Mouse (Mus musculus) left cerebral cortex, adult 11 months (tissue): Measurements from ENCODE around the gene Olfr655.
A peak's percentile ranks its signal among the peaks of the same experiment; 100 is the strongest.

Experiments
- DNase-seq: peaks from one replicate; pipeline ENCODE4 v3.0.0; 2022; ENCODE audit warnings: low spot score

Gene Olfr655

DNA sequence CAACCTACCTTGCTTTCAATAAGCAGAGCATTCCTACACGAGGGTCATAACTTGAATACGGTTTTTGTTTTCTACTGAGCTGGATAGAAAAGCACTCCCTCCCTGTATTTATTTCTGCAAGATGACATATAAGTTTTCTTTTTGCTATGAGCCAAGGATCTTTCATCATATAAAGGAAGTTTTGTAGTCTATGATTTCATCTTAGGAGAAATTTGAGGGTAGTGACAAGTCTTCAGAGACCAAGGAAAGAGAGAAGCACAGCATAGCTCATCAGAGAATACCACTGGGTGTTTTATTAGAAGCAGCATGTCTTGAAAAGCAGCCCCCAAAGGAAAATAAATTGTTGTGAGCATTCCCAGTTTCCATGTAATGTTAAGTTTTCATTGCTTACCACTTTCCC is at the start of gene Olfr655:
Gene Olfr655, minus strand, starts transcription at position 101 of the 400 bp plus-strand sequence.
- DNase-seq: no peak

DNA sequence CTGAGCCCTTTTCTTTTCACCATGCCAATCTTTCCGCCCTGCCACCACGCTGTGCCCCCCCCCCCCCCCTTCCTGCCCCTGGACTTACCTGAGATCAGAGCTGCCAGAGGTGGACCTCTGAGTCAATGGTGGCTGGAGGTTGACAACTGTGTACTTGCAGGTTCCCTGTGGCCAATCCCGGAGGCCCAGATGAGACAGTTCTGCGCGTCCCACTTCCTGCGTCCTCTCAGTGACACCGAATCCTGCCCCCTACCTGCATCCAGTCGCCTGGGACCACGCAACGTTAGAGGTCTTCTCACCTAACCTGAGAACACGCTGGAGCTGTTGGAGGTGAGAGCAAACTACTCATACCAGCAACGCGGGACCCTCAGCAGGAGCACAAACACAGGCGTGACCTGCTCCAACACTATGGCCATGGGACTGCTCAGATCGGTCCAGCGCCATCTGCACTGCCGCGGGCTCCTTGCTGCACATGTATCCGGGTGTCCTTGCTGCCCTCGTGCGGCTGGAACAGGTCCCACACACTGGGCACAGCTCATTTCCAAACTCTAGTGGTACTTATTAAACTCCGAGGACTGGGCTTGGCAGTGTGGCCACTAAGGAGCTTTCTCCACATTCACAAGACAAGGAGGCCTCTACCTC is 45.4 kb upstream of the Olfr655 start, which contains the start of gene Olfr658:
Gene Olfr658, minus strand, starts transcription at position 465 of the 642 bp plus-strand sequence.
- peak; percentile 4 for DNase-seq

DNA sequence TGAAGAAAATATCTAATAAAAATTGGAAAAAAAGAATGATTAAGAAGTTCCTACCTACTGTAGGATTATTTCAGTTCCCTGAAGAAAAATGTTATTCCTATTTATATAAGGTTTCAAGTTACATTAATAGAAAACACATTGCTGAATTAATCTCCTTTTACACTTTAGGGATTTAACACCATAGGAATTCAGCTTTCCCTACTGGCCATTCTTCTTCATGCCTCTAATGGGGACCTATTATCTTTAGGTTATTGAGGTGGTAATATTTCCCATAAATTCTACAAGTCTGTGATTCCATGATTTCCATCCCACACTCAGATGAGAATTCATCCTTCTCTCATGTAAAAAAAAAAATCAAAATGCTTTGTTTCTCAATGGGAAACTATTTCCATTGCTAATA is 22.9 kb upstream of the Olfr655 start, which contains the start of gene Olfr657:
Gene Olfr657, plus strand, starts transcription at position 301 of the 400 bp plus-strand sequence.
- DNase-seq: no peak

DNA sequence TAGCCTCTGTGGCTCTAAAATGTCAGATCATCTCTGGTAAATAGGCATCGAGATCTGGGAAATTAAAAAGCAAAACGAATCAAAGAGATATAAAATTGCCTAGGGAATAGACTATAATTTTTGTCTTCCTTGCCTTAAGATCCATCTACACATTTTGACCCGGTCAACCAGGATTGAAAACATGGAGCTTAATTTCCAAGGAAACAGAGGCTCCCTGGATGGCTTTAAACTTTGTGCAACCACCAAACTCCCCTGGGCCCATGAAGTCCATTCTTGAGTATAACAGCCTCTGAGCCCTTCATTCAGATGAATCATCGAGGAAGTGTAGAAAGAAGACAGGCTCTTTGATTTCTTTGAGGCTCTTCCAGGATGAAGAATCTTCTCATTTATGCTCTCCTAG is 12.1 kb upstream of the Olfr655 start, which contains the start of gene Olfr656:
Gene Olfr656, plus strand, starts transcription at position 301 of the 400 bp plus-strand sequence.
- DNase-seq: no peak

DNA sequence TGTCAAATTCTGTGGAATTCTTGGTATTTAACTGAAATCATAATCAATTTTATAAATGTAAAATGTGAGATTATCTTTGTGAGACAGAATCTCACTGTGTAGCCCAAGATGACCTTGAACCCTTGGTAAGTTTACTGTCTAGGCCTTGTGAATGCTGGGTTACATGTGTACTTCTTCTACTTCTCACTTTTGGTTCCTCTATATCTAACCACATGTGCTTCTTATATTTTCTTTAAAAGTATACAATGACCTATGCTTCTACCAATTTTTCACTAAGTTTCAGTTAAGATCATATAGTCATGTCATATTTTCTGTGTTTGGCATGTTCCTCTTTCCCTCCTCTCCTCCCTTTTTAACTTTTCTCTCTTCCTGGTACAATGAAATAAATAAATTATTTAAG is 3.1 kb upstream of the Olfr655 start:
- DNase-seq: no peak

DNA sequence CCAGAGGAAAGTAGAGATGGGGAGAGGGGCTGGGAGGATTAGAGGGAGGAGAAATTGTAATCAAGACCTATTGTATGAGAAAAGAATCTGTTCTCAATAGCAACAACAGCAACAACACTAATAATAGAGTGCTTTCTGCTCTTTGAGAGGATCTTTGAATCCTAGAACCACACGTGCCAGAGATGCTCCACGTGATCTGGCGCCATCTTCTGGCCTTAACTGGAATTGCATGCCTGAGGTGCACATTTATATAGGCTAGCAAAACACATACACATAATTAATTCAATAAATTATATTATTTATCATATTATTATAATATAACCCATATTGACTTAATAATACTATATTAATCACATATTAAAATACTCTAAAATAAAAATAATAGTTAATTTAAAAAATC is 1.6 kb upstream of the Olfr655 start:
- DNase-seq: no peak

DNA sequence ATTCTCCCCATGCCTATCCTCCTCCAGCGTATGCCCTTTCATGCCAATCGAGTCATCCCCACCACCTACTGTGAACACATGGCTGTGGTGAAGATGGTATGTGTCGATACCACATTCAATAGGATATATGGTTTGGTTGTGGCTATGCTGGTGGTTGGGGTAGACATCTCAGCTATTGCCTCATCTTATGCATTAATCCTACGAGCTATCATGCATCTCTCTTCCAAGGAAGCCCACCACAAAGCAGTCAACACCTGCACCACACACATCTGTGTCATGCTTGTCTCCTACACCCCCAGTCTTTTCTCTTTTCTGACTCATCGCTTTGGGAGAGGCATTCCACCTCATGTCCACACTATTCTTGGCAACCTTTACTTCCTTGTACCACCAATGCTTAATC is 13.3 kb downstream of the Olfr655 start:
- DNase-seq: no peak

DNA sequence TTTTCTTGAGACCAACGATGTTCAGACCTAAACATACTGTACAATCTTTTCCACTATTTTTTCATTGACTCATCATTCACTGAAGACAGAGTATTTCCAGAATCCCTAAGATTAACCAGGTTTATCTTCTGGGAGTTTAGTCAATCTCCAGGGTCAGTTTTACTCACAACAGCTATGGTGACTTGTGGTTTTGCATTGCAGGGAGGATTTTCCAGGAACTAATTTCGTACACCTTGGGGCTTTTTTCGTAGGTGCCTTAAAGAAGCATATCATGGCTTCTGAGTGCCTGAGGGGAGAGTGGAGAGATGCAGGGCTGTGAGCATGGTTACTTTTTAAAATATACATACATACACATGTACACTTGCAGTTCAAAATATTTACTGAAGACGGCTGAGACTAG is 14.9 kb downstream of the Olfr655 start, which contains the start of gene Olfr654:
Gene Olfr654, plus strand, starts transcription at position 301 of the 400 bp plus-strand sequence.
- no peak for DNase-seq

DNA sequence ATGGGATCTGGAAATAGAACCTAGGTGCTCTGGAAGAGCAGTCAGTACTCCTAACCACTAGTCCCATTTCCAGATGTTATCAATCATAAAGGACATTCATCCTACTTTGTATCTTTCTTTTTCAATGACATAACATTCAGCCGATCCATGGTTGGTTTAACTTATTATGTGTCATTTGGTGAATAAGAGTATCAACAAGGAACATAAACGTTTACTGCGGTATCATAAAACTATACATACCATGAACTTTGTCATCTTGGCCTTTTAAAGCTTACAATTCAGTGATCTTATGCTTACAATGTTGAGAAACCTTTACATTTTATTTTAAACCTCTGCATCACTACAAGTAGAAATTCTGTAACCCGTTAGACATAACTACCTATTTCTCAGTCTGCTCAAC is 20.1 kb downstream of the Olfr655 start:
- DNase-seq: no peak

DNA sequence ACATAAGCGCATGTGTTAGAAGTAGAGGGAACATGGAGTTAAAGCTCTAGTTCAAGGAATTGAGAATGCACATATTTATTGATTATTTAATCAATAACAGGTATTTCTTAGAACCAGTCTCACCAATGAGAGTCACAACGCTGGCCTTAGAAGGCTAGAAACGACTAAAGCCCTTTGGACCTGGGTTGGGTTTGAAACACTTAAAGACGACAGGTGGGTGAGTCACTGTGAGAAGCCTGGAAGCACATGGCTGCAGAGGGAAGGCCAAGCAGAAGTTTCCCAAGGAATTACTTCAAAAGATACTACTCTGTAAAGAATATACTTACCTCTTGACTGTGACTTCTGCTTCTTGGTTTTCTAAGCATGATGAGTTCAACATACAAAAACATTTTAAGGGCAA is 20.7 kb downstream of the Olfr655 start:
- DNase-seq: no peak

DNA sequence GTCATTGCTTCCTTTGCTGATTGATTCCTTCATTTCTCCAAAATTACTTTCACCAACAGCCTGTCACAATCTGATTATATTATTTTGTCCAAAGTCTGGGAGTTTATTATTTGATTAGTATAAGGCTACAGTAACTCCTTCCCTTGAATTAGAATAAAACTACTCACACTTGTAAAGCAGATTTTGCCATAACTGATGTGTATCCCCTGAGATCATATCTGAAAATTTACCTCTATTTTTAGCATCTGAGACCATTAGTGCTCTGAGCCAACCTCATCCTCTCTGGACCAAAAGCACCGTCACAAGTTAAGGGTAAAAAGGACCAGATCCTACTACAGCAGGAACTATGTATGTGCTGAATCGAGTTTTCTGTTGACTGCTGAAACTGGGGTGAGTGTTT is 24.6 kb downstream of the Olfr655 start, which contains the start of gene Olfr653:
Gene Olfr653, plus strand, starts transcription at position 301 of the 400 bp plus-strand sequence.
- no peak for DNase-seq

DNA sequence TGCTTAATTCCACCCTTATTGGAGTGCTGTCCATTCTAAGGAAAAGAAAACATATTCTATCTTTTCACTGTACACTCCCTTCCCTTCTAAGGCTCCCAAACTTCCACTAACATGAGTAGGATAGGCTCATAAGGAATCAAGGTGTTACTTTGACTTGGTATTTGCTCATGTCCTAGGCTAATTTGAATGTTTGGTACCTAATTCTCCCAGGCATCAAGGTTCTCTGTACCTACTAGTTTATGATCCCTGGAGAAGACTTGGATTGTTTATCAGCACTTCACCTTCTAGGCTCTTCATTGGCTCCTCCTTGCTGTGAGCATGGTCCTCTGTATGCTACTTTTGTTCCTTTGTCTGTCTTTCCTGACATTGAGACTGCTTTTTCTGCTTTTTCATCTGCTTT is 41.0 kb downstream of the Olfr655 start, which contains the start of gene Olfr652:
Gene Olfr652, plus strand, starts transcription at position 301 of the 400 bp plus-strand sequence.
- DNase-seq: no peak

DNA sequence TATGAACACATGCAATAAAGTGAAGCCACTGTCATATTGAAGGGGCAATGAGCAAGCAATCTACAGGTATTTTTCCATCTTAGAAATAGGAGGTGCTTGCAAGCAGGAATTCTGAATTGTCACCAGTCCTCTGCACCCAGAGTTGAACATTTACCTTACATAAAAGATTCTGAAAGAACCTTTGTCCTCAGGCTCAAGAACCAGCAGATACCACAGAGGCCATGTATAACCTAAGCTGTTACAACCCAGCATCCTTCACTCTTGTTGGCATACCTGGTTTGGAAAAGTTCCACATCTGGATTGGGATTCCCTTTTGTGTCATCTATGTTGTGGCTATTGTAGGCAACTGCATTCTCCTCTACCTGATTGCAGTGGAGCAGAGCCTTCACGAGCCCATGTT is 48.9 kb downstream of the Olfr655 start:
- no peak for DNase-seq

DNA sequence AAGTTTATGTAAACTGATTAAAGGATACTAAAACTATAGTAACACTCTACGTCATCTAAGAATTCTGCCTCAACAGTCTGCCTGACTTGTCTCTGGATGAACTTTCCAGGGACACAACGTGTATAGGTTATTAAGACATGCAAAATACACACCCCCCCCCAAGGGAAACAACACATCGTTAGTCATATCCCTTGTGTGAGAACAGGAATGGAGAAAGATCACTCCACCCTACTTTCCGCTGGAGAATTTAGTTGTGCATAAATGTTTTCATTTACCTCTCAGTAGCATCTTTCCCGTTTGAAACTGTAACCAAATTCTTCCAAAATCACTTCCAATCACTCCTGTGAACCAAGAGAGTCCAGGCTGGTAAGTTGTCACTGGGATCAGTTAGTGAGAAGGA is 51.7 kb downstream of the Olfr655 start, which contains the start of gene Olfr651:
Gene Olfr651, plus strand, starts transcription at position 301 of the 400 bp plus-strand sequence.
- no peak for DNase-seq
